Mouse (Mus musculus) olfactory bulb, adult 2 months (tissue): ENCODE measurements around the gene Chmp1a.

Experiments
- CTCF ChIP-seq: fragments of 200-500 bp; IDR thresholded peaks from 2 replicates; pipeline ENCODE4 v1.5.1; 2012; ENCODE audit warnings: low read depth, mild to moderate bottlenecking, low read length, moderate library complexity; ENCODE audit not compliant: insufficient read depth
- POLR2A ChIP-seq: fragments of 200-500 bp; IDR thresholded peaks from 2 replicates; pipeline ENCODE4 v1.6.1; 2012; ENCODE audit warnings: mild to moderate bottlenecking, low read depth, low read length, moderate library complexity; ENCODE audit not compliant: insufficient read depth

- no peak for TF ChIP-seq POLR2A
- no peak for TF ChIP-seq CTCF
Observed at GRCm38 (mm10) chr8:123233300-123233699, 20.7 kb upstream of the Chmp1a start.
